In genomic region chr17:34507591-34507990, GRCm38 (mm10) we compare ENCODE assay signal across 25 mouse cellular contexts. TPM values are rescaled to one million over a fixed set of nuclear protein-coding genes. Genes with fewer than 3 reads are reported as not detected.
DNase-seq lines count a peak whose midpoint lies in the region; ATAC-seq and TF ChIP-seq lines count a peak whose summit lies in the region.
"Had no signal": no experiment of that assay in that cellular context is flagged by ENCODE, and none has a peak within 500 bp of the region (broad histone marks: within the 10 kb centered on the region; RNA-seq: fewer than 3 reads in every experiment).

No protein-coding gene starts in this region.

- H3K4me1 ChIP-seq in kidney, embryonic 16.5 days (ENCODE audit: insufficient read depth, low read length), result no peaks in the 10 kb centered on the region
- H3K4me1 ChIP-seq in hindbrain, embryonic 10.5 days (replicated peaks), result no peaks in the 10 kb centered on the region
- H3K4me1 ChIP-seq: embryonic facial prominence, embryonic 13.5 days; forebrain, embryonic 12.5 days; hindbrain, embryonic 13.5 days had no signal

- no peak overlapping the region for H3K4me2 ChIP-seq in kidney, embryonic 16.5 days (replicated peaks; ENCODE audit: low read depth, low read length)
- H3K4me2 ChIP-seq: embryonic facial prominence, embryonic 13.5 days; forebrain, embryonic 12.5 days; hindbrain, embryonic 13.5 days had no signal

- ATAC-seq in kidney, embryonic 16.5 days (ENCODE audit: low FRiP score, low TSS enrichment), result no peak
- ATAC-seq: activated CD4-positive, CD25-positive, alpha-beta regulatory T cell, adult 4 months; forebrain, embryonic 16.5 days; hindbrain, postnatal 0 days; Patski had no signal

- H3K4me3 ChIP-seq in gastrocnemius, adult 2 months, result no peak overlapping the region
- H3K4me3 ChIP-seq in kidney, embryonic 16.5 days (ENCODE audit: low read length), result no peak overlapping the region
- no peak overlapping the region for H3K4me3 ChIP-seq in hindbrain, embryonic 10.5 days
- H3K4me3 ChIP-seq: embryonic facial prominence, embryonic 13.5 days; forebrain, embryonic 12.5 days; hindbrain, embryonic 13.5 days had no signal

- no peaks in the 10 kb centered on the region for H3K9me3 ChIP-seq in kidney, embryonic 16.5 days (ENCODE audit: low read length)
- H3K9me3 ChIP-seq in hindbrain, embryonic 10.5 days, result no peaks in the 10 kb centered on the region
- H3K9me3 ChIP-seq: embryonic facial prominence, embryonic 13.5 days; forebrain, embryonic 12.5 days; hindbrain, embryonic 13.5 days had no signal

- intact Hi-C loops in gastrocnemius, adult 2 months (cut with DNase I), result no loop called here
- intact Hi-C loops in gastrocnemius, postnatal 14 days (cut with DNase I; ENCODE audit: low total_unique reads), result no loop called here
- intact Hi-C loops in heart, postnatal 25 days (cut with DNase I), result no loop called here

- no peak overlapping the region for H3K9ac ChIP-seq in kidney, embryonic 16.5 days (replicated peaks; ENCODE audit: low read length)
- H3K9ac ChIP-seq: embryonic facial prominence, embryonic 13.5 days; forebrain, embryonic 12.5 days; hindbrain, embryonic 13.5 days had no signal

- no peaks in the 10 kb centered on the region for H3K36me3 ChIP-seq in kidney, embryonic 16.5 days (ENCODE audit: insufficient read depth, low read length)
- H3K36me3 ChIP-seq in hindbrain, embryonic 10.5 days, result no peaks in the 10 kb centered on the region
- H3K36me3 ChIP-seq: embryonic facial prominence, embryonic 13.5 days; forebrain, embryonic 12.5 days; hindbrain, embryonic 13.5 days had no signal

- H3K27ac ChIP-seq in gastrocnemius, adult 2 months, result no peak overlapping the region
- no peak overlapping the region for H3K27ac ChIP-seq in kidney, embryonic 16.5 days (ENCODE audit: low read length)
- H3K27ac ChIP-seq in hindbrain, embryonic 10.5 days, result no peak overlapping the region
- H3K27ac ChIP-seq: embryonic facial prominence, embryonic 13.5 days; forebrain, embryonic 12.5 days; hindbrain, embryonic 13.5 days; hindbrain, postnatal 0 days had no signal

- peak; percentile 17 for DNase-seq in gastrocnemius, adult 2 months
- DNase-seq in gastrocnemius, postnatal 14 days, result no peak
- DNase-seq in heart, adult 8-10 months (ENCODE audit: low spot score), result peak; percentile 38
- no peak for DNase-seq in heart, postnatal 25 days (ENCODE audit: low spot score)
- peak; percentile 4 for DNase-seq in kidney, postnatal 14 days
- no peak for DNase-seq in hindbrain, embryonic 10.5 days (ENCODE audit: low spot score)
- DNase-seq: adrenal gland, postnatal 25 days; cerebellum, adult 18-20 months; cerebellum, adult 9-11 months; cerebellum, postnatal 36 days; kidney, adult 11 months had no signal

- H3K27me3 ChIP-seq in kidney, embryonic 16.5 days (ENCODE audit: insufficient read depth, low read length), result no peaks in the 10 kb centered on the region
- H3K27me3 ChIP-seq in hindbrain, embryonic 10.5 days (ENCODE audit: insufficient read depth, poor library complexity, severe bottlenecking), result no peaks in the 10 kb centered on the region
- H3K27me3 ChIP-seq: CH12.LX; embryonic facial prominence, embryonic 13.5 days; forebrain, embryonic 12.5 days; hindbrain, embryonic 13.5 days; Patski had no signal

- TF ChIP-seq CTCF in gastrocnemius, adult 2 months (IDR thresholded peaks at IDR 0.05), result no peak

RNA-seq across cellular contexts. Expression of gene Btnl6, which starts 9.6 kb away (rescaled TPM):
- not detected for total RNA-seq in gastrocnemius, adult 2 months (2021)
- not detected for total RNA-seq in gastrocnemius, postnatal 14 days (2021)
- total RNA-seq in heart, adult 8-10 months (2022), result not detected
- total RNA-seq in heart, postnatal 25 days (2021), result not detected
- polyA plus RNA-seq in kidney, embryonic 16.5 days (2015; fragmentation: Nextera tagmentation; extraction: Ambion mirVana), result not detected in 2 replicates
- polyA plus RNA-seq in hindbrain, embryonic 10.5 days (2016; fragmentation: Nextera tagmentation; extraction: Ambion mirVana), result not detected in 2 replicates
- total RNA-seq: adrenal gland, adult 18-20 months; adrenal gland, postnatal 25 days; CH12.LX; granulocyte monocyte progenitor cell, adult 5-6 weeks; heart, postnatal 14 days; hindbrain, postnatal 0 days had no signal
- polyA plus RNA-seq: activated CD4-positive, CD25-positive, alpha-beta regulatory T cell, adult 4 months; embryonic facial prominence, embryonic 13.5 days; forebrain, embryonic 12.5 days; forebrain, embryonic 16.5 days; frontal cortex, adult 2 months; heart, embryonic 14.5 days; hindbrain, embryonic 13.5 days; Patski had no signal

RNA-seq across cellular contexts. Expression of gene Btnl4, which starts 30.5 kb away (rescaled TPM):
- total RNA-seq in gastrocnemius, adult 2 months (2021), result not detected
- total RNA-seq in gastrocnemius, postnatal 14 days (2021), result not detected
- not detected for total RNA-seq in heart, adult 8-10 months (2022)
- not detected for total RNA-seq in heart, postnatal 25 days (2021)
- not detected in 2 replicates for polyA plus RNA-seq in kidney, embryonic 16.5 days (2015; fragmentation: Nextera tagmentation; extraction: Ambion mirVana)
- not detected in 2 replicates for polyA plus RNA-seq in hindbrain, embryonic 10.5 days (2016; fragmentation: Nextera tagmentation; extraction: Ambion mirVana)
- total RNA-seq: adrenal gland, adult 18-20 months; adrenal gland, postnatal 25 days; CH12.LX; granulocyte monocyte progenitor cell, adult 5-6 weeks; heart, postnatal 14 days; hindbrain, postnatal 0 days had no signal
- polyA plus RNA-seq: activated CD4-positive, CD25-positive, alpha-beta regulatory T cell, adult 4 months; embryonic facial prominence, embryonic 13.5 days; forebrain, embryonic 12.5 days; forebrain, embryonic 16.5 days; frontal cortex, adult 2 months; heart, embryonic 14.5 days; hindbrain, embryonic 13.5 days; hindbrain, postnatal 0 days; Patski had no signal

RNA-seq across cellular contexts. Expression of gene Notch4, which starts 56.5 kb away (rescaled TPM):
- 10 to 100 TPM; 10.5 to 11.4 TPM for total RNA-seq in gastrocnemius, adult 2 months (2021)
- total RNA-seq in gastrocnemius, postnatal 14 days (2021), result 10 to 100 TPM; 15.7 to 27.3 TPM
- 10 to 100 TPM; 25.7 to 32.7 (median 28.6) TPM for total RNA-seq in heart, adult 8-10 months (2022)
- 10 to 100 TPM; 35.3 to 47.2 TPM for total RNA-seq in heart, postnatal 25 days (2021)
- 7.6 and 12.0 TPM in 2 replicates for polyA plus RNA-seq in kidney, embryonic 16.5 days (2015; fragmentation: Nextera tagmentation; extraction: Ambion mirVana)
- 9.1 and 12.5 TPM in 2 replicates for polyA plus RNA-seq in hindbrain, embryonic 10.5 days (2016; fragmentation: Nextera tagmentation; extraction: Ambion mirVana)

Comparison
In these comparisons a context has a peak if more than half of its experiments do, and no peak if none do; other contexts are left out.
1. DNase-seq: peak in gastrocnemius, adult 2 months (single experiment), heart, adult 8-10 months (single experiment) and kidney, postnatal 14 days (single experiment); none in gastrocnemius, postnatal 14 days (single experiment), heart, postnatal 25 days (single experiment) and hindbrain, embryonic 10.5 days (single experiment).